Mouse (Mus musculus) kidney, adult 2 months (tissue): ENCODE data around the gene Dlec1.

ENCODE experiments used
- CTCF ChIP-seq: fragments of 200-500 bp; conservative IDR thresholded peaks from 2 replicates; pipeline ENCODE4 v1.5.1; 2011; ENCODE audit warnings: low read depth, mild to moderate bottlenecking, control low read depth, low read length, moderate library complexity, mixed read lengths; ENCODE audit not compliant: insufficient read depth, insufficient read length
- POLR2A ChIP-seq: fragments of 200-500 bp; IDR thresholded peaks from one replicate; pipeline ENCODE4 v1.6.1; 2011; ENCODE audit warnings: low read depth, low read length, control low read depth

GRCm38 (mm10) chr9:119158861-119159260 is 56.6 kb downstream of the Dlec1 start, which contains the start of gene Gm47289:
- TF ChIP-seq POLR2A (no peak), CTCF (no peak)
